Mouse (Mus musculus) granulocyte monocyte progenitor cell, adult 5-6 weeks (primary cell): ENCODE data around the gene Dclk1. TPM values are rescaled to one million over a fixed set of nuclear protein-coding genes. Genes with fewer than 3 reads are reported as not detected.

Source experiments
- ATAC-seq: replicated peaks from 2 replicates; pipeline ENCODE4 v1.8.0; 2016; ENCODE audit warnings: mild to moderate bottlenecking, moderate TSS enrichment, inconsistent platforms; ENCODE audit not compliant: poor library complexity, severe bottlenecking
- total RNA-seq, 2 experiments: library from RNA; stranded (forward) in 1 of 2; stranded (reverse) in 1 of 2; fragments of 200-712, 200-1000 nt in 1 of 2; fragments of >200 nt in 1 of 2; fragmentation: Nextera tagmentation in 1 of 2; gene quantifications; 2 replicates each; pipeline ENCODE4 v1.2.3; 2014 to 2017

Gene Dclk1
- total RNA-seq, 2 experiments from 2014 or later, result not detected

GRCm38 (mm10) chr3:55324029-55324428 is 81.9 kb downstream of the Dclk1 start:
- ATAC-seq, result no peak

- no peak for ATAC-seq
Measured at GRCm38 (mm10) chr3:55330496-55330895, 88.3 kb downstream of the Dclk1 start.

GRCm38 (mm10) chr3:55331694-55332093 is 89.5 kb downstream of the Dclk1 start:
- no peak for ATAC-seq

GRCm38 (mm10) chr3:55333511-55333910 is 91.3 kb downstream of the Dclk1 start:
- no peak for ATAC-seq

- ATAC-seq, result no peak
Measured at GRCm38 (mm10) chr3:55336895-55337294, 94.7 kb downstream of the Dclk1 start.

- no peak for ATAC-seq
Measured at GRCm38 (mm10) chr3:55337671-55338070, 95.5 kb downstream of the Dclk1 start.

- ATAC-seq, result no peak
Measured at GRCm38 (mm10) chr3:55342445-55342844, 100.3 kb downstream of the Dclk1 start.

GRCm38 (mm10) chr3:55347371-55348025 is 105.3 kb downstream of the Dclk1 start:
- ATAC-seq, result no peak

GRCm38 (mm10) chr3:55348026-55348390 is 105.8 kb downstream of the Dclk1 start:
- ATAC-seq, result no peak

- ATAC-seq, result no peak
Measured at GRCm38 (mm10) chr3:55350194-55350593, 108.0 kb downstream of the Dclk1 start.

- no peak for ATAC-seq
Measured at GRCm38 (mm10) chr3:55351281-55352052, 109.3 kb downstream of the Dclk1 start.

GRCm38 (mm10) chr3:55352529-55352928 is 110.4 kb downstream of the Dclk1 start:
- no peak for ATAC-seq

- peak; percentile 49 for ATAC-seq
Measured at GRCm38 (mm10) chr3:55353169-55353568, 111.0 kb downstream of the Dclk1 start.

GRCm38 (mm10) chr3:55353909-55354511 is 111.8 kb downstream of the Dclk1 start:
- 0 out of 2 replicates have a peak, but pooled peaks have one; percentile 6 for ATAC-seq

GRCm38 (mm10) chr3:55354765-55355164 is 112.6 kb downstream of the Dclk1 start:
- ATAC-seq, result peak; percentile 45; the same call in 1 of the 2 replicates

GRCm38 (mm10) chr3:55358486-55358885 is 116.3 kb downstream of the Dclk1 start:
- no peak for ATAC-seq

GRCm38 (mm10) chr3:55360836-55361235 is 118.7 kb downstream of the Dclk1 start:
- no peak for ATAC-seq

GRCm38 (mm10) chr3:55367166-55367565 is 125.0 kb downstream of the Dclk1 start:
- no peak for ATAC-seq

- ATAC-seq, result no peak
Measured at GRCm38 (mm10) chr3:55369156-55369555, 127.0 kb downstream of the Dclk1 start.

GRCm38 (mm10) chr3:55373689-55374088 is 131.5 kb downstream of the Dclk1 start:
- ATAC-seq, result peak; percentile 59

- no peak for ATAC-seq
Measured at GRCm38 (mm10) chr3:55378591-55378990, 136.4 kb downstream of the Dclk1 start.
